Mouse (Mus musculus): Measurements from ENCODE around the gene Ppp4r2.
"Not testable (repeated sequence)": the region's sequence is repeated elsewhere in the genome, so short reads cannot be mapped to it uniquely, and the experiment has no call there.

The Ppp4r2 gene

DNA sequence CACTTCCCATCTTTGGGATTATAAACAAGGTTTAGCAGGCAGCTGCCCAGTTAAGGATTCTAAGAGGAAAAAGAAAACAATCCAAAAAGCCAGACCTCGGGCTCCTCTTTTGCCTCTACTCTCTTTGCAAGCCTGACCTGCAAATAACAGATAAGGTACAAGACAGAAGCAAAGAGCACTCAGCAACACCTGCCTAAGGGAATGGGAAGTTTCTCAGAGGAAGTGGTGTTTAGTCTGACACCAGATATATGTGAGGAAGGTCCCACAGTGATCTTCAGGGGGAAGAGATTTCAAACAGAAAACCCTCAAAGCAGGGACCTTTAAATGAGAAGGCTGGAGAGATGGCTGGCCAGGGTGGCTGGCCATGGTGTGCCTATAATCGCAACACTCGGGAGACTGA, 2.2 kb upstream of the Ppp4r2 start:
- DNase-seq (ENCODE audit: low spot score), result no peak

DNA sequence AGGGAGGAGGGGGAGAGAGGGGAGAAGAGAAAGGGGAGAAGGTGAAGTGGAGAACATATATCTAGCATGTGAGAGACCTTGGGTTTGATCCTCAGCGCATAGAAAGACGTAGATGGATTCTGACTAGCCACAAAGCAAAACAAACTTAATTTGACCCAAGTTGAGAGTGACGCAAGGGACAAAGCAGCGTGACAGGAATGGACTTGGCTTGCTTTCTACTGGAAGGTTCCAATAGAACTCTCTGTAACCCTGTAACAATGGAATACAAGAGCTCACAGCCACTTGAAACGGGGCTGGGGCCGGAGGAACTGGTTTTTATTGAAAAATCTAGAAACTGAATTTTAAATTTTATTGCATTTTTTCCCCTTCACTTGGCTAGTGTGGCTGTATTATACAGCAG, 1.7 kb upstream of the Ppp4r2 start:
- DNase-seq (ENCODE audit: low spot score), result no peak

DNA sequence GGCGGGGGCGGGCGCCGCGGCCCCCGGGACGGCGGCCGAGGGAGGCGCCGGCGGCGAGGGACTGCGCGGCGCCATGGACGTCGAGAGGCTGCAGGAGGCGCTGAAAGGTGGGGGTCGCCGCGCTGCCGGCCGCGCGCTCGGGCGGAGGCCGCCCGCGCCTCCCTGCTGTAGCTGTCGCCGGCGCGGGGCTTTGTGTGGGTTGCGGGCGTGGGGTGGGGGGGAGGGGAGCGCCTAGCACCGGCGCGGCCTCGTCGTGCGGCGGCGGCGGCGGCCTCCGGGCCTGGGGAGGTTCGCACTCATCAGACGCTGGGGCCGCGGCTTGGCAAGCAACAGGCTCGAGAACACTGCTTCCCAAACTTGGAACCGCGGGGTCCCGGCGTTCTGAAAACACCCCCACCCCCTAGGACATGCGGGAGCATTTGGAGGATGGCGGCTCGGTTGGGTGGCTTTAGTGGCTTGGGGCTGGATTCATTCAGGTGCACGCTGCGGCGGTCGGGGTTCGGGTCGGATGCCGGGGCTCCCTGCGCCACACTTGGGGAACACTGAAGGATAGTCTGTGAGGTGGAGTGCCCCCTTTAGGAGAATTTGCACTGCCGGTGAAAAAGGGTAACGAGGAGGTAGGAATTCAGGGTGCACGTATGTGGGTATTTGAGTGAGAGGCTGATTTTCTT, 524 bp downstream of the Ppp4r2 start:
- DNase-seq (ENCODE audit: low spot score), result peak; percentile 60

DNA sequence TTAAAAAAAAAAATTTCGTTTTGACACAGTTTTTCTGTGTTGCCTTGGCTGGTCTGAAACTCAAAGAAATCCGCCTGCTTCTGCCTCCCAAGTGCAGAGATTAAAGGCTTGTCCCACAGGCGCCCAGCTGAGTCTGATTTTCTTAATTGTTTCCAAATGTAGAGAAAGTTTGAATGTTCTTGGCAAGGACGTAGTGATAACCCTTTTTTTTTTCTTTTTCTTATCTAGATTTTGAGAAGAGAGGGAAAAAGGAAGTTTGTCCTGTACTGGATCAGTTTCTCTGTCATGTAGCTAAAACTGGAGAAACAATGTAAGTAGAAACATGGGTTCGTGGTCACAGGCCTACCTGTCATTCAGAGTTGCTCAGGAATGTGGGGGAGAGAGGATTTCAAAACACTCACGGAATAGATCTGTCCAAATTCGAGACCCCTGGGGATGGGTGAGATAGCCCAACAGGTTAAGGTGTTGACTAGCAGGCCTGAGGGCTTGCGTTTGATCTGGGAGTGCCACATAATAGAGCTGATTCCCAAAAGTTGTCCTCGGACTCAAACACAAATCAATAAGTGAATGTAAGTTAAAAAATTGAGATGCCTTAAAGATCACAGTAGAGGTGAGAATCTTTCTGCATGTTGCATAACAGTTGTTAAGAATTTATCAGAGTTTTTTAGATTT, 1.2 kb downstream of the Ppp4r2 start:
- no peak for DNase-seq (ENCODE audit: low spot score)

DNA sequence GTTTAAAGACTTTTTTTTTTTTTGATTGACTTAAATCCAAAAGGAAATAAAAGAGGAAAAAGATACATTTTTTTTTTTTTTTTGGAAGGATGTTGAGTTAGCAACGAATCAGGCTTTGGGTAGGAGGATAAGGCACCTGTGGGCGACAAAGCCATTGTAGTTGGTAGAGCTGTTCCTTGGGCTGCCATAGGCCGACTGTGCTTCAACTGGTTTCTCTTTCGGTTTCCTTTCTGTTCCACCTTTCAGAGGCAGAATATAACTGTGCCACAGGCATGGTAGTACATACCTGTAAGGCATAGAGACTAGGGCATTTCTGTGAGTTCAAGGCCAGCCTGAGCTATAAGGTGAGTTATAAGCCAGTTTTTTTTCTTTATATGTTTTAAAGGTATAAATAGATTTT, 11.6 kb downstream of the Ppp4r2 start:
- no peak for DNase-seq (ENCODE audit: low spot score)

DNA sequence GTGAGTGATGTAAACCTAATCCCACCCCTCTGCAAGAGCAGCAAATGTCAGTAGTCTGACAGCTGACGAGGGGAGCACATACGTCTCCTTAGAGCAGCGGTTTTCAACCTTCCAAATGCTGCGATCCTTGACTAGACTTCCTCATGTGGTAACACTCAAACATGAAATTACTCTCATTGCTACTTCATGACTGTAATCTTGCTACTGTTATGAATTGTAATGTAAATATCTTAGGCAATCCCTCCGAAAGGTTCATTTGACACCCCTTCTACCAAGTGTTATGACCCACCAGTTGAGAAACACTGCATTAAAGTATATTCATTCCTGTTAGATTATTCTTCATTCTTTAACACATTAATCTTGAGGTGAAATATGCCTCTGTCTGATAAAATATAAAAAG, 13.8 kb downstream of the Ppp4r2 start:
- DNase-seq (ENCODE audit: low spot score), result no peak

DNA sequence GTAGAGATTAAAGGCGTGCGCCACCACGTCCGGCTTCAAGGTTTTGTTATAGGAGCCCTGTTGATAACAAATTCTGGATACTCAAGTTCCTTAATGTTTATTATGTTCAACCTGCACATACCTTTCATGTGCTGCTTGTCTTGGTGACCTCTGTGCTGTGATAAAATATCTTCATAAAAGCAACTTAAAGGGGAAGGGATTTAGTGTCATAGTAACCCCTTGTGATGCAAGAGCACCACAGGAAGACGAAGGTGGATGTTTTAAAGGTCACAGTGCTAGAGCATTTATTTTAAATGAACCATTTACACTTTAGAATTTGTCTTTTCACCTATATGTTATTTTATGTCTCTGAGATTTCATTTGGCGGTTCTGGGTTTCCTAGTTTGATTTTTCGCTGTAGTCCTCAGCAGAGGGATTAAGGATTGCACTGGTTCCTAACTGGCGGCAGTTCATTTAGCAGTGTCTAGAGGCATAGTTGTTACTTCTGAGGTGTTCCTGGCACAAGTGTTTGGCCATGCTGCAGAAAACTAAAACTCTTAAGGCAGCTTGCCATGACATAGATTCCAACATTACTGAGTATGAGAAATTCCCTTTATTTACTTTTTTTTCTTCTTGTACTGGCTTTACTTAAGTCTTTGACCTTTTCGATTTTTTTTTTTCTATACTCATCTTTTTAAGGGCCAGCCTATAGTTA, 15.4 kb downstream of the Ppp4r2 start:
- no peak for DNase-seq (ENCODE audit: low spot score)

DNA sequence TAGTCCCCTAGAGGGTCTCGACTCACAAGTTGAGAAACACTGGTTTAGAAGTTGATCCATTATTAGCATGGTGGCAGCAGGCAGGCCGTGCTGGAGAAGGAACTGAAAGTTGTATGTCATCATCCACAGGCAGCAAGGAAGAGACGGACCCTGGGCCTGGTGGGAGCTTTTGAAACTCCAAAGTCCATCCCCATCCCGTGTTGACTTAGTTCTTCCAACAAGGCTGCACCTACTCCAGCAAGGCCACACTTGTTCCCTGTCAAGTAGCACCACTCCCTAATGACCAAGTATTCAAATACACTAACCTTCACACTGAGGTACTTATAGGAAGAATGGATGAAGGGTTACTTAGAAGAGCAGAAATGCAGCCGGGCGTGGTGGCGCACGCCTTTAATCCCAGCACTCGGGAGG, 17.3 kb downstream of the Ppp4r2 start:
- no peak for DNase-seq (ENCODE audit: low spot score)

DNA sequence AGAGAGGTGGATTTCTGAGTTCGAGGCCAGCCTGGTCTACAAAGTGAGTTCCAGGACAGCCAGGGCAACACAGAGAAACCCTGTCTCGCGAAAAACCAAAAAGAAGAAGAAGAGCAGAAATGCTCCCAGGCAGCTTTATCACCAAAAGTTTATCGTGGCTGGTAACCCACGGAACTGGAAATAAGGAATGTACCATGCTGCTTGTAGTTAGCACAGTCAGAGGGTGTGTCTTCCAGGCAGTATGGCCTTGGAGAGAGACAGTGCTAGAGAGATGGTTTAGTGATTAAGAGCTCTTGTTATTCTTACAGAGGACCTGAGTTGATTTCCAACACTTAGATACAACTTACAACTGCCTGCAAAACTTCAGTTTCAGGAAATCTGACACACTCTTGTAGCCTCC, 17.7 kb downstream of the Ppp4r2 start:
- no peak for DNase-seq (ENCODE audit: low spot score)

DNA sequence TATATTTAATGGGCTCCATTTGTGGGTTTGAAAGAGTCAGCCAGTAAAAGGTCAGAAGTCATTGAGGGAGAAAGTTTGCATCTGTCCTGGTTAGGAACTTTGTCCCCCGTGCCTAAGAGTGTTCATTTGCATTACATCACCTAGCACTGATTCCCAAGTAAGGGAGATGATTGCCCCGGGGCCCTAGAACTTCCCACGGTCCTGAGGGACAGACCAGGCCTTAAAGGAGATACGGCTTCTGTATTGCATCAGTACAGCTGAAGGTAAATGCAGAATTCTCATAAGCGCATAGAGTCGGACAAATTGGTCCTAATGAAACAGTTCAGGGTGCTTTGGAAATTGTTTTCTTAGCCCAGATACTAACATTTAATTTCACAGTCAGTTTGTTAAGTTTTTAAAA, 31.9 kb downstream of the Ppp4r2 start:
- no peak for DNase-seq (ENCODE audit: low spot score)

DNA sequence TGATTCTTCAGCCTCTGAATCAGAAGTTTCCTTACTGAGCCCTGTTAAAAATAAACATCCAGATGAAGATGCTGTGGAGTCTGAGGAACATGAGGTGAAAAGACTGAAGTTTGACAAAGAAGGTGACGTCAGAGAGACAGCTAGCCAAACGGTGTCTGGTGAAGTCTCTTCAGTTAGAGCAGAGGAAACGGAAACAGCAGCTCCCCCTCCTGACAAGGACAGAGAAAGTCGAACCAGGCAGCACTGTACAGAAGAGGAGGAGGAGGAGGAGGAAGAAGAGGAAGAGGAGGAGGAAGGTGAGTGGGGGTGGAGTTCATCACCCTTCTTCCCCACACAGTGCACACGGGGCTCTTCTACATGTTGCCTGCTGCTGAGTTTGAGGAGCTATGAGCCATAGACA, 32.4 kb downstream of the Ppp4r2 start:
- DNase-seq (ENCODE audit: low spot score), result not testable (repeated sequence)

DNA sequence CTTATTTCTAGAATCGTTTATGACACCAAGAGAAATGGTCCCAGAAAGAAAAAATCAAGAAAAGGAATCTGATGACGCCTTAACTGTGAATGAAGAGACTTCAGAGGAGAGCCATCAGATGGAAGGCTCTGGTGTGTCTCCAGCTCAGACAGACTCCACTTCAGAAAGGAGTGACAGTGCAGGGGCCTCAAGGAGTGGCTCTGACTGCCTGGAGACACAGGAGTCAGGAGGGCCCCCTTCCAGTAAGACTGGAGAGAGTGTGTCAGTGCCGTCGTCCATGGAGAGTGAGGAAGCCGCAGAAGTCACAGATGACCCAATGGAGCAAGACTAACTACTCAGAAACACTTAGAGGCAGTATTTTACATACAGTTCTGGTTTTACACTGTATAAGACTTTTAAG, 32.8 kb downstream of the Ppp4r2 start:
- DNase-seq (ENCODE audit: low spot score), result not testable (repeated sequence)

DNA sequence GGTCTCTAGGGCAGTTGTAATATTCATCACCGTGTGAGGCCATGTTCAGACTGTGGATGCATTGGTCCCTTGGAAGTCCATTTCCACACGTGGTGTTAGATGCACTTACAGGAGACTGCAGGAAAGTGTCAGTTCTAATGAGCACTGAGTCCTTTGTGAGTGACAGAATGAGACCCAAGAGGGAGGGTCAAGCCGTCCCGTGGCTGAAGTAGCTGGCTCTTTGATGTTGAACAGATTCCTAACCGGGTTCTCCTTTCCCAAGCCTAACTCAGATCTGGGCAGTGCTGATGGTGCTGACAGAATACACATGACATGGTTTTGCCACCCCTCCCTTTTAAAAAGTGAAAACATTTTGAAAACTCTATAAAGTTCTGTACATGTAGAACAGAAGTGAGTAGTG, 35.4 kb downstream of the Ppp4r2 start:
- DNase-seq (ENCODE audit: low spot score), result no peak

DNA sequence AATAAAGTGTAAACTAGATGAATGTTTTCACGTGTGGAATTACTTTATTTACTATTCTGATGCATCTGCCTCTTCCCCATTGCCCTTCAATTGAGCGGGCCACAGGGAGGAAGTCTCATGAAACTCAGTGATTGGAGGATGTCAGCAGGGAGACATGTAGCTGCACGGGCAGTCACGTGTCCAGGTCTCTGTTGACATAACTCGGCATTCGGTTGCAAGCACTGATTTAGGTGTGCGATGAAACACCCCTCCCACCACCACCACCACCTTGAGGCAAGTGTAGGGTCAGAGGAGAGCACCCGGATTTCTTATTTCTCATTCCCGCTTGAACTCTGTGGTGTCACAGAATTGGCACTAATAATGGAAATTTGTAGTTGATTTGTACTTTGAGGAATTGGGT, 36.5 kb downstream of the Ppp4r2 start:
- no peak for DNase-seq (ENCODE audit: low spot score)

DNA sequence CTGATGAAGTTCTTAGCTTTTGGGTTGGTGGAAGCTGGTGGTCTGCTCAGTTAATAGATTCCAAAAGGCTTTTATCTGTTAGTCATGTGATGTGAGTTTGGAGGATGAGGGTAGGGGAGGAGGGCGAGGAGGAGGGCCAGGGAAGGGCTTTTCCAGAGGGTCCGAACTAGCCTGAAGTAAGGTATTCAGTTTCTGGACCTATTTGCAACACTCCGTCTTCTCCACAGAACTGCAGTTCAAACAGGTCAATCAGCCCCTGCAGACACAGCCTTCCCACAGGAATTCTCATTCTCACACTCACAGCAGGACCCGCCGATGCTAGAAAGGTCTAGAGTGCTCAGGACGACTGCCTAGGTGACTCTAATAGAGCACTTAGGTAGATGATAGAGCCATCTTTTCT, 39.8 kb downstream of the Ppp4r2 start:
- DNase-seq (ENCODE audit: low spot score), result no peak

DNA sequence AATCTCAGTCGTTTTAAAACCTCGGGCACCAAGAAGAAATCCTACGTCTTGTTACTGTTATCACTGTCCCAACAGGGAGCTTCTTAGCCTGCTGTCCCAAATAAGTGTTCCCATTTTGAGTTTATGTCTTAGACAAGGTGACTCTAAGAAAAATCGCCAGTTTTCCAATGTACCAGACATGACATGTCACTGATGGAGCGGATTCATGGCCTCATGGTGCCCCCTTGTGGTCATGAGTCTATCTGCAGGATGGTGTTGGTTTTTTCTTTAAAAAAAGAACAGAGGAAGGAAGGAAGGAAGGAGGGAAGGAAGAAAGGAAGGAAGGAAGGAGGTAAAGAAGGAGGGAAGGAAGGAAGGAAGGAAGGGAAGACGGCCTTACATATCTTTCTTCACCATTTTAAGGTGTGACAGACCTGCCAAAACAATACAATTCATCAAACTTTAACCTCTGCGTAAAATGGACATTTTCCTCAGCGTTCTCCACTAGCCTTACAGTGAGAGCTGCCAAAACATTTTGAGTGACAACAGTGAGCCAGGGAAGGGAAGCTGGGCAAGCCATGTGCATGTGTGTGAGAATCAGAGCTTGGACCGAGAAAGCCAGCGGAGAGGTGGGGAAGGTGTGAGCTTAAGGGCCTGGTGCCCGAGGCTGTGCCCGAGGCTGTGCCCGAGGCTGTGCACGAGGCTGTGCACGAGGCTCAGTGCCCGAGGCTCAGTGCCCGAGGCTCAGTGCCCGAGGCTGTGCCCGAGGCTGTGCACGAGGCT, 42.6 kb downstream of the Ppp4r2 start:
- peak; percentile 87 for DNase-seq (ENCODE audit: low spot score)

DNA sequence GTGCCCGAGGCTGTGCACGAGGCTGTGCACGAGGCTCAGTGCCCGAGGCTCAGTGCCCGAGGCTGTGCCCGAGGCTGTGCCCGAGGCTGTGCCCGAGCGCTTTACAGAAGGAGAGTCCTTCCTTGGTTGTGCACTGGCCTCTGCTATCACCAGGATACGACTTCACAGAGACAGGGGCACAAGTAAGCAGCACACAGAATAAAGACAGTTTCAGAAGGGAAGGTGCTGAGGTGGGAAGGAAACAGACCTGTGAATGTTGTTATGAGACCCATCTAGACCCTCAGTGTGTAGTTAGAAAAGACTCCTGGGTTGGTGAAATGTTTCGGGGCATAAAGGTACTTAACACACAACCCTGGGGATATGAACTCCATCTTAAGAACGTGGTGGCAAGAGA, 43.2 kb downstream of the Ppp4r2 start:
- DNase-seq (ENCODE audit: low spot score), result no peak

DNA sequence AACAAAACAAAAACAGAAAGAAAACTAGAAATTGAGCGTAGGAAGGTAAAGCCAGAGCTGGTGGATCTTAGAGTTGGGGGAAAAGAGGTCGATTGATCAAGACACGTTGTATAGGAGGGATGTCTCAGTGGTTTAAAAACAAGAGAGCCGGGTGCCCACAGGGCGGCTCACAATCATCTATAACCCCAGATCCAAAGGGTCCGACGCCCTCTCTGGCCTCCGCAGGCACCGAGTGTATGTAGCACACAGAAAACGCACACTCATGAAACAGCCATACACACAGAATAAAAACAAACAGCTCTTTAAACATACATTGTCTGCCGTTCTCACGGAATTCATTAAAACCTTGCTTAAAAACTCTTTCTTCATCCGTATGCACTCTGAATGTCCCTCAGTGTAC, 45.1 kb downstream of the Ppp4r2 start:
- no peak for DNase-seq (ENCODE audit: low spot score)

DNA sequence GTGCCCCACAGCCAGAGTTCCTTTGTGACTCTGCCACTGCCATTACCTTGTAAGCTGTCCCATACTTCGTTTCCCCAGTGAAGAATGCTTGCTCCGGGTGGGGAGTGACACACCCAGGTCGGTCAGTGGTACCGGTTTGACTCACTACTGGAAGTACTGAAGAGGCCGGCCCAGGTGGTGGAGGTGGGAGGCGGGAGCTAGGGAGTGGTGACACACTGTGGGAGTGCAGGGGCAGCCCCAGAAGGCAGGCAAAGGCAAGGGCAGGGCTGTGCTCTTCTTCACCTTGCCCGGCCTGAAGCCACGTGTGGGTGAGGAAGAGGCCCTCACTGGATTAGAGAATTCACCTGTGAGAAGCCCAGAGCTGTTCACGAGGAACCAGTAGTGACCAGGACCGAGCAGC, 46.2 kb downstream of the Ppp4r2 start:
- no peak for DNase-seq (ENCODE audit: low spot score)

DNA sequence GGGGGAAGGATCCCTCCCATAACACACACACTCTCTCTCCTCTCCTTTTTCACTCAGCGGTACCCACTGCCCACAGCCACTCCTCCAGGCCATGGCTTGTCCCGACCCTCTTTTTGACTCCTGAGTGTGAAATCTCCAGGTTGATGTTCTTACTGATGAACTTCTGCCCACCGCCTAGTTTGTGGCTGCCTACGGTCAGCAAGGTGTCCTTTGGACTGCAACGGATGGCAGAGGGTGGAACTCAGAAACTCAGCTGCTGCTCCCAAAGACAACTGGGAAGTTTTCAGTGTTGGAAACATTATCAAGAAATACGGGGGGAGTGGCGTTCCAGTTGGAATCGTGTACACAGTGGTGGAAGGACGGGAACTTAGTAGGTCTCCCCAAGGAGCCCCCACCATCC, 48.2 kb downstream of the Ppp4r2 start:
- no peak for DNase-seq (ENCODE audit: low spot score)

DNA sequence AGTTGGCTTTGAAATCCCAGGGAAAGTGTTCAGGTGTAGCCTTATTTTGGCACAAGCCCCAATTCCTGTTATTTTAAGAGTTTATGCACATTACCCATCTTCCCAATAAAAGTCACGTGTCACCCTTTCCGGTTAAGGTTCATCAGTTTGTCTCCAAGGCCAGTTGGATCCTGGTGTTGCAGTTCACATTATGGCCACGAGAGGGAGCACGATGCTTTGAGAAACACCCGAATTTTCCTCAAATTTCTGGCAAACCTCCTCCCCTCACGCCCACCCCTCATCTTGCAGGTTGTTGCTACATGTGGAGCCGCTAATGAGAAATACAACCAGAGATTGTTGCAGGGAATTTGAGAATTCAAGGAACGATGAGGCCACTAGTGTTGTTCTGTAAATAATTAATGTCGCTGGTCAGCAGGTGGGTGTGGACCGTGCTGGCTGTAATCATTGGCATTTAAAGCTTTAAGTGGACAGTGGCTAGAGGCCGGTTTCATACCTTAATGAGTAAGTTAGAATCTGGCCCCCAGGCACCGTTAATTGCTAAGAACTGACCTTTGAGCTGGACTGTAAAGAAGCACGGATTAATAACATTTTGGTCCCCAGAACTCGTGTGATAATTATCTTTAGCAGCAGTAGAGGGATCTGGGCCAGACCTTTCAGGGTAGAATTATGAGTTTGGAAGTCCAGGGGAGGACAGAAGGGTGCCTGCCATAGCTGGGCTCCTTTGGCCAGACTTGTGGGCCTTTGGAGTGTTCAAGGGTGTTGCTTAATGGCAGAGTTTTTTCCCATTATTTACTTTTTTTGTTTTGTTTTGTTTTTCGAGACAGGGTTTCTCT, 49.2 kb downstream of the Ppp4r2 start:
- DNase-seq (ENCODE audit: low spot score), result peak; percentile 93

DNA sequence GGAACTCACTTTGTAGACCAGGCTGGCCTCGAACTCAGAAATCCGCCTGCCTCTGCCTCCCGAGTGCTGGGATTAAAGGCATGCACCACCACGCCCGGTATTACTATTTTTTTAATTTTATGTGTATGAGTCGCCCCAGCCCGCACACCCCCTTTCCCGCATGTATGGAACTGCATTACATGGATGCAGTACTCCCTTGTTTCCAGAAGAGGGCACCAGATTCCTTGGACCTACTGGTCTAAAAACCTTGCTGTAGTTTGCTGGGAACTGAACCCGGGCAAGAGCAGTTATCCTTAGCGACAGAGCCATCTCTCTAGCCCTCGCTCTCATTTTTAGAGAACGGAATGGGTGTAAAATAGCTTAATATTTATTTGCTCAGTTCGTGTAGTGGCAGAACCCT, 49.8 kb downstream of the Ppp4r2 start:
- DNase-seq (ENCODE audit: low spot score), result peak; percentile 57

All from embryo, embryonic 10 days (tissue).